Mouse (Mus musculus) embryonic fibroblast, embryonic 13.5 days (primary cell): ENCODE data around the gene Ndufs2. TPM values are rescaled to one million over a fixed set of nuclear protein-coding genes. Genes with fewer than 3 reads are reported as not detected.

Experiments
- H3K27ac ChIP-seq: 2 replicates; pipeline ENCODE4 v1.5.1; 2012; ENCODE audit warnings: low read length, control low read depth, inconsistent platforms; ENCODE audit not compliant: insufficient read depth
- H3K4me1 ChIP-seq: 2 replicates; pipeline ENCODE4 v1.6.1; 2011; ENCODE audit warnings: low read length; ENCODE audit not compliant: control insufficient read depth, insufficient read depth
- H3K4me3 ChIP-seq: 2 replicates; pipeline ENCODE4 v1.5.1; 2011; ENCODE audit warnings: mild to moderate bottlenecking, control low read depth, low read length; ENCODE audit not compliant: insufficient read depth
- CTCF ChIP-seq: IDR thresholded peaks from 2 replicates; pipeline ENCODE4 v1.5.1; 2011; ENCODE audit warnings: mild to moderate bottlenecking, control low read depth, low read length, moderate library complexity, borderline replicate concordance; ENCODE audit not compliant: insufficient read depth
- POLR2A ChIP-seq: IDR thresholded peaks from 2 replicates; pipeline ENCODE4 v1.6.1; 2011; ENCODE audit warnings: low read depth, mild to moderate bottlenecking, control low read depth, low read length, moderate library complexity
- polyA plus RNA-seq: library from polyadenylated mRNA; stranded (reverse); fragments of >200 nt; gene quantifications from 2 replicates; pipeline ENCODE4 v1.2.4, GENCODE M21; 2011; ENCODE audit warnings: low read depth; ENCODE audit not compliant: missing spikeins, insufficient read length

Gene Ndufs2
- polyA plus RNA-seq, 1 experiment: 226 TPM

DNA sequence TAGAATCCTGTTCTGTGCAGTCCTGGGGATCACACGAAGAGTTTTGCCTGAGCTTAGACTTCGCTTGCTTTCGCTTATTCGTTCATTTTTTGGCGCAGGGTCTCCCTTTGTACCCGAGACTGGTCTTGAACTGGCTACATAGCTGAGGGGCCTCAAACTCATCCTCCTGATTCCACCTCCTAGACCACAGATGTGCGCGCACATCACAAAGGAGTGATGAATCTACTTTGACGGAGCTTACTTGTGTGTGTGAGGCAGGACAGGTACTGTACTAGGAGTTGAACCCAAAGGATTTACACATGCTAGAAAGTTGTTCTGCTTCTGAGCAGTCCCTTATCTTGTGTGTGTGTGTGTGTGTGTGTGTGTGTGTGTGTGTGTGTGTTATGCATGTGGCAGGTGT, 60.4 kb downstream of the Ndufs2 start:
- Histone ChIP-seq H3K4me3 (no peak overlapping the region), H3K27ac (no peak overlapping the region), H3K4me1 (0 out of 2 replicates have a peak, but pooled peaks cover 5% of the 10 kb centered on the region)
- TF ChIP-seq POLR2A: no peak
- no peak for TF ChIP-seq CTCF

GRCm38 (mm10) chr1:171189476-171190114, 61.6 kb downstream of the Ndufs2 start:
- TF ChIP-seq POLR2A: no peak
- no peak for TF ChIP-seq CTCF
- H3K4me1 ChIP-seq: 0 out of 2 replicates have a peak, but pooled peaks cover 5% of the 10 kb centered on the region
- H3K27ac ChIP-seq: peak overlapping the region; percentile 31; the same call in 1 of the 2 replicates
- no peak overlapping the region for H3K4me3 ChIP-seq

- TF ChIP-seq POLR2A (no peak), CTCF (no peak)
- no peak overlapping the region for H3K4me3 ChIP-seq
- H3K4me1 ChIP-seq: peaks cover 7% of the 10 kb centered on the region; the same call in 1 of the 2 replicates
- H3K27ac ChIP-seq: peak overlapping the region; percentile 31; the same call in 1 of the 2 replicates
Measured at GRCm38 (mm10) chr1:171189046-171189445, 62.1 kb downstream of the Ndufs2 start.

- TF ChIP-seq CTCF: no peak
- TF ChIP-seq POLR2A: no peak
- Histone ChIP-seq H3K27ac (no peak overlapping the region), H3K4me3 (no peak overlapping the region), H3K4me1 (peaks cover 7% of the 10 kb centered on the region; the same call in 1 of the 2 replicates)
Measured at GRCm38 (mm10) chr1:171187851-171188700, 63.1 kb downstream of the Ndufs2 start.

DNA sequence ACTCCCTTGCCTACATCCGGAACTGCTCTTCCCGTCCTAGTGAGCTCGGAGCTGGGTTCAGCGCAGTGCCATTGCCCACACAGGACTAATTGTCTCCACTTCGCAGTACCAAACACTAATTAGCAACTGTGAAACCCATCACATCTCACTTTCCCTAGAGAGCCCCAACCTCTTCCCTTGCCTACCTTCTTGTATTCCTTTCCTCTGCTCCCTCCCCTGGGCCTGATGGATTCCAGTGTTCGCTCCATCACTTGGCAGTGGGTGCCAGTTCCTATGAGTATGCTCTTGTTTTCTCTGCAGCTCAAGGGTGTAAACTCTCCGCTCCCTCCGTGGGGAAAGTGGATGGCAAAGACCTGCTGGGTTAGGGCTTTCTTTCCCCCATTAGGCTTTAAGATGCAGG, 65.5 kb downstream of the Ndufs2 start:
- no peak overlapping the region for H3K4me3 ChIP-seq
- H3K27ac ChIP-seq: no peak overlapping the region
- TF ChIP-seq CTCF (no peak), POLR2A (no peak)
- H3K4me1 ChIP-seq: peaks cover 7% of the 10 kb centered on the region; the same call in 1 of the 2 replicates

Other genes starting within 250 kb of the Ndufs2 start
- not detected in 2 replicates for gene Fcgr4, start 232.5 kb downstream of the Ndufs2 start, polyA plus RNA-seq
- 3.9 TPM in 1 of 2 replicates, not detected in the other for gene Fcgr3, start 186.5 kb downstream of the Ndufs2 start, polyA plus RNA-seq
- gene Cfap126, start 137.5 kb downstream of the Ndufs2 start, polyA plus RNA-seq: 2.4 and 2.5 TPM in 2 replicates
- 297 and 334 TPM in 2 replicates for gene Sdhc, start 100.8 kb downstream of the Ndufs2 start, polyA plus RNA-seq
- gene Mpz, start 100.7 kb downstream of the Ndufs2 start, polyA plus RNA-seq: 1.2 TPM in 1 of 2 replicates, not detected in the other
- 6.2 and 12.2 TPM in 2 replicates for gene Pcp4l1, start 55.1 kb downstream of the Ndufs2 start, polyA plus RNA-seq
- gene Nr1i3, start 37.4 kb downstream of the Ndufs2 start, polyA plus RNA-seq: not detected in 2 replicates
- 26.9 and 29.9 TPM in 2 replicates for gene Tomm40l, start 28.9 kb downstream of the Ndufs2 start, polyA plus RNA-seq
- gene Apoa2, start 26.3 kb downstream of the Ndufs2 start, polyA plus RNA-seq: 1.2 and 1.3 TPM in 2 replicates
- 1.6 and 7.1 TPM in 2 replicates for gene Fcer1g, start 17.0 kb downstream of the Ndufs2 start, polyA plus RNA-seq
- 24.3 and 25.8 TPM in 2 replicates for gene Adamts4, start 967 bp downstream of the Ndufs2 start, polyA plus RNA-seq
- gene B4galt3, start 18.9 kb upstream of the Ndufs2 start, polyA plus RNA-seq: 53.2 and 55.1 TPM in 2 replicates
- gene Ppox, start 29.8 kb upstream of the Ndufs2 start, polyA plus RNA-seq: 23.9 and 24.3 TPM in 2 replicates
- 36.8 and 59.0 TPM in 2 replicates for gene Usp21, start 36.6 kb upstream of the Ndufs2 start, polyA plus RNA-seq
- gene Ufc1, start 43.6 kb upstream of the Ndufs2 start, polyA plus RNA-seq: 77.8 and 81.9 TPM in 2 replicates
- 43.1 and 53.2 TPM in 2 replicates for gene Dedd, start 77.8 kb upstream of the Ndufs2 start, polyA plus RNA-seq
- 33.6 and 36.9 TPM in 2 replicates for gene Nit1, start 94.3 kb upstream of the Ndufs2 start, polyA plus RNA-seq
- 97.0 and 103 TPM in 2 replicates for gene Pfdn2, start 94.3 kb upstream of the Ndufs2 start, polyA plus RNA-seq
- not detected in 2 replicates for gene Klhdc9, start 109.4 kb upstream of the Ndufs2 start, polyA plus RNA-seq
- 0.15 TPM in 1 of 2 replicates, not detected in the other for gene Nectin4, start 118.7 kb upstream of the Ndufs2 start, polyA plus RNA-seq
- gene Arhgap30, start 137.6 kb upstream of the Ndufs2 start, polyA plus RNA-seq: 0.47 TPM in 1 of 2 replicates, not detected in the other
- 28.3 and 37.3 TPM in 2 replicates for gene Usf1, start 159.9 kb upstream of the Ndufs2 start, polyA plus RNA-seq
- gene Tstd1, start 167.5 kb upstream of the Ndufs2 start, polyA plus RNA-seq: 1.9 TPM in 1 of 2 replicates, not detected in the other
- gene F11r, start 186.1 kb upstream of the Ndufs2 start, polyA plus RNA-seq: 7.4 and 9.4 TPM in 2 replicates